Mouse (Mus musculus) ES-E14 (cell line): Measurements from ENCODE around the gene 8030411F24Rik.

Experiments
- CHD2 ChIP-seq: IDR thresholded peaks from 2 replicates; pipeline ENCODE4 v1.6.1; 2014; ENCODE audit warnings: mild to moderate bottlenecking, low read depth, low read length, inconsistent platforms
- MAFK ChIP-seq: IDR thresholded peaks from 2 replicates; pipeline ENCODE4 v1.6.1; 2014; ENCODE audit warnings: mild to moderate bottlenecking, low read depth, low read length, inconsistent platforms; ENCODE audit not compliant: insufficient read depth
- ZC3H11A ChIP-seq: IDR thresholded peaks from 2 replicates; pipeline ENCODE4 v1.6.1; 2012; ENCODE audit warnings: low read depth, mild to moderate bottlenecking, inconsistent platforms, low read length, borderline replicate concordance
- ZNF384 ChIP-seq: IDR thresholded peaks from 2 replicates; pipeline ENCODE4 v1.6.1; 2012; ENCODE audit warnings: low read depth, low read length, inconsistent platforms

DNA sequence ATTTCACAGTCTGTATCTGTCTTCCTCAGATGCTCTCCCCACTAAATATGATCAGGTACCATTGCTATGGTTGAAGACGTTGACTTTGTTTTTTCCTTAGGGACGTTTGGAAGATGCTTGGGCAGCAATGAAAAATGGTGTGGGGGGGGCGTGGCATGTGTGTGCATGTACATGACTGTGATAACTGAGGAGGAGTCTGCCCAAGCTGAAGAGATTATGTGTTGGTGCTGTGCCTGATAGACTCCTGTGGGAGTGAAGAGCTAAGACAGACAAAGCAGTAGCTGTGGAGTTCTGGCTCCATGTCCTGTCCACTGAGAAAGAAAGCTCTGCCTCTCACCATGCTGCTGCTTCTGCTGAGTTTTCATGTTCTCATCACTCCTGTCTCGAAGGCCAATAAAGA lies 53.1 kb downstream of the 8030411F24Rik start, which contains the start of gene Cst9:
- TF ChIP-seq ZC3H11A: no peak
- no peak for TF ChIP-seq ZNF384
- no peak for TF ChIP-seq MAFK
- TF ChIP-seq CHD2: no peak
